Mouse (Mus musculus) lung, embryonic 15.5 days (tissue): ENCODE measurements around the gene Dnajc28. TPM values are rescaled to one million over a fixed set of nuclear protein-coding genes. Genes with fewer than 3 reads are reported as not detected.
A peak's percentile ranks its signal among the peaks of the same experiment; 100 is the strongest.

ENCODE experiments used
- ATAC-seq: fragments of 200-750 bp; cut with Nextera tagmentation; 2 replicates; pipeline ENCODE4 v1.8.0; 2017; ENCODE audit warnings: moderate number of reproducible peaks, borderline replicate concordance; ENCODE audit not compliant: low FRiP score, low TSS enrichment; ENCODE audit errors: extremely low read depth
- H3K27ac ChIP-seq: fragments of 300-500 bp; sonication (generic); 2 replicates; pipeline ENCODE4 v1.5.1; 2015; ENCODE audit warnings: moderate library complexity, mild to moderate bottlenecking, inconsistent platforms
- H3K27me3 ChIP-seq: fragments of 300-500 bp; sonication (generic); 2 replicates; pipeline ENCODE4 v1.6.1; 2015; ENCODE audit warnings: inconsistent platforms
- H3K36me3 ChIP-seq: fragments of 300-500 bp; sonication (generic); 2 replicates; pipeline ENCODE4 v1.6.1; 2015; ENCODE audit warnings: inconsistent platforms
- H3K4me1 ChIP-seq: fragments of 300-500 bp; sonication (generic); 2 replicates; pipeline ENCODE4 v1.6.1; 2015; ENCODE audit warnings: inconsistent platforms
- H3K4me2 ChIP-seq: fragments of 300-500 bp; sonication (generic); 2 replicates; pipeline ENCODE4 v1.6.1; 2015; ENCODE audit warnings: inconsistent platforms, mild to moderate bottlenecking, moderate library complexity
- H3K4me3 ChIP-seq: fragments of 300-500 bp; sonication (generic); 2 replicates; pipeline ENCODE4 v1.5.1; 2015; ENCODE audit warnings: mild to moderate bottlenecking, inconsistent platforms
- H3K9ac ChIP-seq: fragments of 300-500 bp; sonication (generic); 2 replicates; pipeline ENCODE4 v1.6.1; 2015; ENCODE audit warnings: inconsistent platforms
- H3K9me3 ChIP-seq: fragments of 300-500 bp; sonication (generic); 2 replicates; pipeline ENCODE4 v1.6.1; 2016; ENCODE audit warnings: inconsistent platforms
- WGBS: fragments of 180-500 bp; shearing (Covaris S2); methylation state at CpG from one replicate; pipeline ENCODE4 v1.1.7; 2015; 5-methylcytosine and 5-hydroxymethylcytosine counted together
- polyA plus RNA-seq: library from polyadenylated mRNA; unstranded; fragments of >200 nt; fragmentation: Nextera tagmentation; extraction: Ambion mirVana; gene quantifications from 2 replicates; pipeline ENCODE4 v1.2.1, GENCODE M21; 2015

Gene Dnajc28
- polyA plus RNA-seq: 2.0 and 3.3 TPM in 2 replicates

DNA sequence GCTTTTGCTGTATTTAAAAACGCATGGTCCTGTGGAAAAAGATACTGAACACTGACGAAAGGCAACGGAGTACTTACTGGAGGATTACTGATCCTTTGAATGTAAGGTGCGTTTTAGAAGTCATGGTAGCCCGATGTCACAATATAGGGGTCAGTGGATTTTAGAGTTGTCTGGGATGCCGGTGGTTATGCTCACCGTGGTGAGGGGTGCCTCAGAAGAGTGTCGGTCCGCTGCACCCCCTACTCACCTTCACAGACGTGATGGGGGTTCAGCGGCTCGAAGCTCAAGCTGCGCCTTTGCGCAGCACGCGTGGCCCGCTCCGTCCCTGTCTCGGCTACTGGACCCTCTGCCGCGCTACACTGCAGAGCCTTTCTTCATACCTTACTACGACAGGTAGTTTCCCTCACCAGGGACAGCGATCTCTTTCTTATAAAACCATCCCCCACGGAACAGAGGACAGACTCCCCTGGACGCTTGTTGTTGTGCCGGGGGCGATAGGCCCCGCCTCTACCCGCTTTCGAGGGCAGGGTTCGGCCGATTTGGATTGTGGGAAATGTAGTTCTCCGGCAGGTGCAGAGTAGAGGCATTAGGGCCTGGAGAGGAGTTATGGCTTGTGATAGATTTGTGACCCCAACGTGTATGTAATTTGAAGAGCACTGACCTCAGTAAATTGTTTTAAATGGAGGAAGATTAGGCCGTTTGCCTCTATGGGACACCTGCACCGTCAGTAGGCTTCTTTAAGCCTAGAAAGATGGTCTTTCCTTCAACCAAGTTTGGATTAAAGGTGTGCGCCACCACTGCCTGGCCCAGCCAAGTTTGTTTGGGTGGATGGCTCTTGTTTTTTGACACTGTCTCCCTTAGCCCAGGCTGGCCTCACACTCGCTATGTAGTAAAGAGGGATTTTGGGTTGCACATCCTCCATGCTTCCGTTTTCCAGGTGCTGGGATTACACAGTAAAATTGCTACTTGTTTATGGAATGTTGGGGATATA, at the start of gene Dnajc28:
Dnajc28 (minus strand) TSS at position 516 of the 991 bp plus-strand sequence.
- ATAC-seq: peak; percentile 90
- Histone ChIP-seq H3K4me3 (peak within 1 kb of the TSS; percentile 55), H3K4me2 (peak within 1 kb of the TSS; percentile 71), H3K27ac (no peak within 1 kb of the TSS), H3K9ac (peak within 1 kb of the TSS; percentile 48), H3K4me1 (no peaks in the 10 kb centered on the region), H3K9me3 (no peaks in the 10 kb centered on the region), H3K27me3 (0 out of 2 replicates have a peak, but pooled peaks cover 3% of the 10 kb centered on the region), H3K36me3 (peaks cover 36% of the 10 kb centered on the region)
- 10% methylated on average over 39 of the region's 39 CpGs for WGBS

DNA sequence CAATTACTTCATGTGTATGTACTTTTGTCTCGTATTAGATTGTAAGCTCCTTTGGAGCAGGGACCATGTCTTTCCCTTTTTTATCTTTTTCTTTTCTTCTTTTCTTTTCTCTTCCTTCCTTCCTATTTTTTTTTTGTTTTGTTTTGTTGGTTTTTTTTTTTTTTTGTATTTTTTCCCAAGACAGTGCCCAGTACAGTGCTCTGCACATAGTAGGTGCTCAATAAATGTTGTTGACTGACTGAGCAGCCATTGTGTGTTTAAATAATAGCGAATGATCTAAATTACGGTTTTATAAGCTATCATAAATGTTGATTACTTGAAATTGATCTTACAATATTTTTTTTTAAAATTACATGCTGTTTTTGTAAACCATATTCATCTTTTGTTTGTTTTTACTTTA, 45.0 kb upstream of the Dnajc28 start:
- Histone ChIP-seq H3K9me3 (no peaks in the 10 kb centered on the region), H3K9ac (no peak overlapping the region), H3K36me3 (peaks cover 84% of the 10 kb centered on the region), H3K27me3 (no peaks in the 10 kb centered on the region), H3K27ac (no peak overlapping the region), H3K4me3 (no peak overlapping the region), H3K4me2 (no peak overlapping the region), H3K4me1 (no peaks in the 10 kb centered on the region)
- 91% methylated on average over 3 of the region's 3 CpGs for WGBS
- no peak for ATAC-seq

DNA sequence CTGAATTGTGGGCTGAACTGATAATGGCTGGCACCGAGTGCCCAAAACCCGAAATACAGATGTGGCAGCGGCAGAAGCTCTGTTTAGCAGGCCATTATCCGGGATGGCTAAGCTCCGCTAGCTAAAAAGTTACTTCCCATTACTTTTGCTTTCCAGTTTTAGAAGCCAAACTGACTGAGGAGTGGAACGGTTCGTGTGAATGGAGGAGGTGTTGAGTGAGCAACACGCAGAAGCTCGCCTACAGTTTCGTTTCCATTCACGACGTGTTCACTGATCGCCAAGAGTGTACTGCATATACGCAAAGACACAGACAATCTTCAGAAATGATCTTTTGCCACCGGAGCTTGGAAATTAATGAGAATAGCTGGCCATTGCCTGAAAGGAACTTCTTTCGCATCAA, 43.5 kb upstream of the Dnajc28 start:
- no peaks in the 10 kb centered on the region for H3K4me1 ChIP-seq
- H3K4me2 ChIP-seq: no peak overlapping the region
- no peak overlapping the region for H3K4me3 ChIP-seq
- H3K9ac ChIP-seq: no peak overlapping the region
- peaks cover 93% of the 10 kb centered on the region for H3K36me3 ChIP-seq
- no peaks in the 10 kb centered on the region for H3K9me3 ChIP-seq
- no peak overlapping the region for H3K27ac ChIP-seq
- ATAC-seq: no peak
- H3K27me3 ChIP-seq: no peaks in the 10 kb centered on the region
- WGBS: 91% methylated on average over 16 of the region's 16 CpGs

DNA sequence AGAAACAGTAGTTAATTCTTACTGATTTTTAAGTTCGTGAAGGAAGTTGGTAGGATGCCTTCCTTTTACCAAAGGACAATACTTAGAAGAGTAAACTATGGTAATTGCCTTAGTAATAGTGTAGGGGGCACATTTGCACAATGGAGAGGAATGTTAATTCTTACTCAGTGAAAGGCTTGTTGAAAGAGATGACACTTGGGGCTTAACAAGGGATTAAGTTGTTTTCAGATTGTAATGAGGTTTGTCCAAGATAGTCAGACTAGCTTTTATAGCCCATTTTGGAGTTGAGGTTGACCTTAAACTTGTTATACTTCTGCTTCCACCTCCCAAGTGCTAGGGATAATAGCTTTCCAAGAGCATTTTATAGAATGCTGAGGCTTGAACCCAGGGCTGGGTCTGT, 42.6 kb upstream of the Dnajc28 start:
- Histone ChIP-seq H3K4me1 (no peaks in the 10 kb centered on the region), H3K4me3 (no peak overlapping the region), H3K4me2 (no peak overlapping the region), H3K36me3 (peaks cover 93% of the 10 kb centered on the region), H3K9ac (no peak overlapping the region), H3K9me3 (no peaks in the 10 kb centered on the region), H3K27ac (no peak overlapping the region), H3K27me3 (no peaks in the 10 kb centered on the region)
- 61% methylated on average over 1 of the region's 1 CpGs for WGBS
- no peak for ATAC-seq

DNA sequence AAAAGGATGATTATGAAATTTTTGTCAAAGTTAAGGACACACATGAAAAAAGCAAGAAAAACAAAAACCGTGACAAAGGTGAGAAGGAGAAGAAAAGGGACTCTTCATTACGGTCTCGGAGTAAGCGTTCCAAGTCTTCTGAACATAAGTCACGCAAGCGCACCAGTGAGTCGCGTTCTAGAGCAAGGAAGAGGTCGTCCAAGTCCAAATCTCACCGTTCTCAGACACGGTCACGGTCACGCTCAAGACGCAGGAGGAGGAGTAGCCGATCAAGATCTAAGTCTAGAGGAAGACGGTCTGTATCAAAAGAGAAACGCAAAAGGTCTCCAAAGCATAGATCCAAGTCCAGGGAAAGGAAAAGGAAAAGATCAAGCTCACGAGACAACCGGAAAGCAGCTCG, 41.0 kb upstream of the Dnajc28 start:
- no peak overlapping the region for H3K9ac ChIP-seq
- no peaks in the 10 kb centered on the region for H3K4me1 ChIP-seq
- H3K9me3 ChIP-seq: no peaks in the 10 kb centered on the region
- 97% methylated on average over 20 of the region's 20 CpGs for WGBS
- H3K27me3 ChIP-seq: no peaks in the 10 kb centered on the region
- no peak overlapping the region for H3K4me3 ChIP-seq
- H3K4me2 ChIP-seq: no peak overlapping the region
- ATAC-seq: no peak
- H3K27ac ChIP-seq: no peak overlapping the region
- peaks cover 93% of the 10 kb centered on the region for H3K36me3 ChIP-seq

DNA sequence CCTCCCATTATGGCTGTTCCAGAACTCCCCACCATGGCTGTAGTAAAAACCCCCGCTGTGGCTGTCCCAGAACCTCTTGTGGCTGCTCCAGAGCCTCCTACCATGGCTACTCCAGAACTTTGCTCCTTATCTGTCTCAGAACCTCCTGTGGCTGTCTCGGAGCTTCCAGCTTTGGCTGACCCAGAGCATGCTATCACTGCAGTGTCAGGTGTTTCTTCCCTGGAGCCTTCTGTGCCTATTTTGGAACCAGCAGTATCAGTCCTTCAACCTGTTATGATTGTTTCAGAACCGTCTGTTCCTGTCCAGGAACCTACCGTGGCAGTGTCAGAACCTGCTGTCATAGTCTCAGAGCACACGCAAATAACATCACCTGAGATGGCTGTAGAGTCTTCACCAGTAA, 39.6 kb upstream of the Dnajc28 start:
- Histone ChIP-seq H3K4me3 (no peak overlapping the region), H3K4me1 (no peaks in the 10 kb centered on the region), H3K4me2 (no peak overlapping the region), H3K9ac (no peak overlapping the region), H3K27ac (no peak overlapping the region), H3K36me3 (peaks cover 93% of the 10 kb centered on the region), H3K27me3 (no peaks in the 10 kb centered on the region), H3K9me3 (no peaks in the 10 kb centered on the region)
- ATAC-seq: no peak
- 95% methylated on average over 5 of the region's 5 CpGs for WGBS

DNA sequence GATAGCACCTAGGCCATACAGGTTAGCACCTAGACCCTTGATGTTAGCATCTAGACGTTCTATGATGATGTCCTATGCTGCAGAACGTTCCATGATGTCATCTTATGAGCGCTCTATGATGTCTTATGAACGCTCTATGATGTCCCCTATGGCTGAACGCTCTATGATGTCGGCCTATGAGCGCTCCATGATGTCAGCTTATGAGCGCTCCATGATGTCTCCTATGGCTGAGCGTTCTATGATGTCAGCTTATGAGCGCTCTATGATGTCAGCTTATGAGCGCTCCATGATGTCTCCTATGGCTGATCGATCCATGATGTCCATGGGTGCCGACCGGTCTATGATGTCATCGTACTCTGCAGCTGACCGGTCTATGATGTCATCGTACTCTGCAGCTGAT, 38.5 kb upstream of the Dnajc28 start:
- Histone ChIP-seq H3K36me3 (peaks cover 89% of the 10 kb centered on the region), H3K27ac (no peak overlapping the region), H3K9me3 (no peaks in the 10 kb centered on the region), H3K27me3 (no peaks in the 10 kb centered on the region), H3K4me2 (no peak overlapping the region), H3K9ac (no peak overlapping the region), H3K4me1 (0 out of 2 replicates have a peak, but pooled peaks cover 3% of the 10 kb centered on the region), H3K4me3 (no peak overlapping the region)
- 97% methylated on average over 17 of the region's 17 CpGs for WGBS
- ATAC-seq: no peak

DNA sequence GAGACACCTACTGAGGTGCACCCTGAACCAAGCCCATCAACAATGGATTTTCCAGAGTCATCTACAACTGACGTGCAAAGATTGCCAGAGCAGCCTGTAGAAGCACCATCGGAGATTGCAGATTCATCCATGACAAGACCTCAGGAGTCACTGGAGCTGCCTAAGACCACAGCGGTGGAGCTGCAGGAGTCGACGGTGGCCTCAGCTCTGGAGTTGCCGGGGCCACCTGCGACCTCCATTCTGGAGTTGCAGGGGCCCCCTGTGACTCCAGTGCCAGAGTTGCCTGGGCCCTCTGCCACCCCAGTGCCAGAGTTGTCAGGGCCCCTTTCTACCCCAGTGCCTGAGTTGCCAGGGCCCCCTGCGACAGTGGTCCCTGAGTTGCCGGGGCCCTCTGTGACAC, 36.5 kb upstream of the Dnajc28 start:
- H3K4me1 ChIP-seq: 0 out of 2 replicates have a peak, but pooled peaks cover 7% of the 10 kb centered on the region
- H3K9ac ChIP-seq: no peak overlapping the region
- WGBS: 93% methylated on average over 9 of the region's 9 CpGs
- no peak for ATAC-seq
- no peak overlapping the region for H3K27ac ChIP-seq
- no peak overlapping the region for H3K4me3 ChIP-seq
- H3K27me3 ChIP-seq: no peaks in the 10 kb centered on the region
- no peak overlapping the region for H3K4me2 ChIP-seq
- H3K9me3 ChIP-seq: no peaks in the 10 kb centered on the region
- H3K36me3 ChIP-seq: peaks cover 79% of the 10 kb centered on the region

DNA sequence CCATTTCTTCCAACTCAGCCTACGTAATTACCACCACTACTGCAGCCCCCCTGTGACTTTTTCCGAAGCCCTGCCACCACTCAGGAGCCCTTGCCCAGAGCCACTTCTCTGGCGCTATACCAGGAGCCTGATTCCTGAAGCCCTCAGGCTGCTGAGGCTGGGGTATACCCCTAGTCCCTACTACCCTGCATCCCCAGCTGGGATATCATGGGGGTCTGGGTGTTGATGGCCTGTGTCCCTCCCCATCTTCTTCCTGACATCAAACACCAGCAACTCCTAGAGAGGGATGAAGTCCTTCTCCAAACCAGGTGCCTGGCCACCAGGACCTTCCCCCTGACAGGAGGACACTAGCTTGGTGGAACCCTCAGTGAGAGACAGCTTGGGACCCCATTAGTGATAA, 33.4 kb upstream of the Dnajc28 start:
- ATAC-seq: no peak
- no peak overlapping the region for H3K4me3 ChIP-seq
- no peak overlapping the region for H3K9ac ChIP-seq
- 93% methylated on average over 3 of the region's 3 CpGs for WGBS
- peaks cover 48% of the 10 kb centered on the region for H3K36me3 ChIP-seq
- H3K27ac ChIP-seq: no peak overlapping the region
- H3K9me3 ChIP-seq: no peaks in the 10 kb centered on the region
- H3K4me1 ChIP-seq: peaks cover 17% of the 10 kb centered on the region
- no peaks in the 10 kb centered on the region for H3K27me3 ChIP-seq
- H3K4me2 ChIP-seq: no peak overlapping the region

DNA sequence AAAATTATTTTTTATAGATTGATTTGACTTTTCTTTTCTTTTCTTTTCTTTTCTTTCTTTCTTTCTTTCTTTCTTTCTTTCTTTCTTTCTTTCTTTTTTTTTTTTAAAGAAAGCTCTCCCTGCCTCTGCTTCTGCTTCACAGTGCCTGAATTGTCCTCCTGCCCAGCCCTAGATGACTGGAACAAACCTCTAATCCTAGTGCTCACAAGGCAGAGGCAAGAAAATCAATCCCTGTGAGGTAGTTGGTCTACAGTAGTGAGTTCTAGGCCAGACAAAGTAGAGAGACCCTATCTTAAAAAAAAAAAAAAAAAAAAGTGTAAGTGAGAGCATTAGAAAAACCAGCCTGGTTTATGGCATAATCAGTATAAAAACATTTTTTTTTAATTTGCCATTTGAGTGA, 31.0 kb upstream of the Dnajc28 start:
- no peak overlapping the region for H3K27ac ChIP-seq
- H3K9ac ChIP-seq: no peak overlapping the region
- no peaks in the 10 kb centered on the region for H3K27me3 ChIP-seq
- no peak overlapping the region for H3K4me3 ChIP-seq
- no peaks in the 10 kb centered on the region for H3K9me3 ChIP-seq
- peaks cover 24% of the 10 kb centered on the region for H3K36me3 ChIP-seq
- peaks cover 19% of the 10 kb centered on the region for H3K4me1 ChIP-seq
- no peak for ATAC-seq
- H3K4me2 ChIP-seq: peak overlapping the region; percentile 24; the same call in 1 of the 2 replicates

DNA sequence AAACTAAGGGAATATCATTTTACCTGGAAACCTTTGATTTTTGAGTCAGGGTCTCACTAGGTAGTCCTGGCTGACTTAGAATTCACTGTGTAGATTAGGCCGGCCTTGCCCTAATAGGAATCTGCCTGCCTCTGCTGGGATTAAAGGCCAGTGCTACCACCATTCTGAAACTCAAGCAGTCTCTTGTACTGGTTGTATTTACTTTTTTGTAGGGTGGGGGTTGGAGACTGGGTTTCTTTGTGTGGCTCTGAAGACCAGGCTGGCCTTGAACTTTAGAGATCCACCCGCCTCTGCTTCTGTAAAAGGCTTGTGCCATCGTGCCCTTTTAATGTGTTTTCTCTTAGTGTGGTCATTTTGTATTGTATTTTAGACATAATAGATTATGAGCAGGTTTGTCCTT, 30.4 kb upstream of the Dnajc28 start:
- no peak for ATAC-seq
- Histone ChIP-seq H3K27me3 (no peaks in the 10 kb centered on the region), H3K4me1 (peaks cover 21% of the 10 kb centered on the region), H3K27ac (no peak overlapping the region), H3K9me3 (no peaks in the 10 kb centered on the region), H3K4me3 (peak overlapping the region; percentile 68), H3K9ac (peak overlapping the region; percentile 34), H3K36me3 (peaks cover 19% of the 10 kb centered on the region), H3K4me2 (peak overlapping the region; percentile 58)
- 40% methylated on average over 3 of the region's 3 CpGs for WGBS

DNA sequence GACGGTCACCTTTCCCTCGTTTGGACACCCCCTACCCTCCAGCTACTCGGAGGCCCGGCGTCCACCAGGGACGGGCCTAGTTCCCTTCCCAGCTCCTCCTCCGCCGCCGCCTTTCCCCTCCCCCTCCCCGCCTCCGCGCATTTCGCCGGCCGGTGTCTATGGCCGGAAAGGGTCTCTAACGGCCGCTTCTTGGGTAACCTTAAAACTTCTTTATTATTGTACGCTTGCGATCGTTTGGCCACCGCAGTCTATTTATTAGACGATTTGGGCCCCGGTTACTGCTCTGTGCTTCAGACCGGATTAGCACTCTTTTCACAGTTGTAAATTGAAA, 29.4 kb upstream of the Dnajc28 start:
- Histone ChIP-seq H3K4me2 (peak overlapping the region; percentile 58), H3K36me3 (peaks cover 12% of the 10 kb centered on the region), H3K27ac (peak overlapping the region; percentile 99), H3K9ac (peak overlapping the region; percentile 75), H3K4me3 (peak overlapping the region; percentile 68), H3K27me3 (no peaks in the 10 kb centered on the region), H3K9me3 (no peaks in the 10 kb centered on the region), H3K4me1 (peaks cover 21% of the 10 kb centered on the region)
- under 1% methylated on average over 25 of the region's 25 CpGs for WGBS
- ATAC-seq: peak; percentile 62
